Mouse (Mus musculus) G1E (cell line): ENCODE data around the gene Cdrt4. TPM values are rescaled to one million over a fixed set of nuclear protein-coding genes. Genes with fewer than 3 reads are reported as not detected.

Experiments
- ATAC-seq: 2 replicates; pipeline ENCODE4 v1.8.0; 2016; ENCODE audit warnings: mild to moderate bottlenecking; ENCODE audit not compliant: insufficient number of reproducible peaks, poor library complexity, low FRiP score, severe bottlenecking; ENCODE audit errors: extremely low read depth
- DNase-seq: peaks from one replicate; pipeline ENCODE4 v3.0.0; 2012; ENCODE audit warnings: low spot score
- H3K27me3 ChIP-seq: 2 replicates; pipeline ENCODE4 v1.6.1; 2012; ENCODE audit warnings: mild to moderate bottlenecking, low read length, inconsistent platforms; ENCODE audit not compliant: insufficient read depth
- H3K36me3 ChIP-seq: replicated peaks from 2 replicates; pipeline ENCODE3; 2012; ENCODE audit warnings: mild to moderate bottlenecking, inconsistent platforms
- H3K4me1 ChIP-seq: 2 replicates; pipeline ENCODE4 v1.6.1; 2012; ENCODE audit warnings: low read depth, low read length, inconsistent platforms, mixed read lengths; ENCODE audit not compliant: insufficient read depth
- H3K4me3 ChIP-seq: 2 replicates; pipeline ENCODE4 v1.5.1; 2012; ENCODE audit warnings: low read depth, mild to moderate bottlenecking, inconsistent platforms, low read length, moderate library complexity, mixed read lengths
- H3K9me3 ChIP-seq: replicated peaks from 2 replicates; pipeline ENCODE4 v1.6.1; 2012; ENCODE audit warnings: inconsistent platforms
- CTCF ChIP-seq: IDR thresholded peaks from 2 replicates; pipeline ENCODE4 v1.5.1; 2012; ENCODE audit warnings: low read depth, low read length, inconsistent platforms, mixed read lengths
- GATA1 ChIP-seq: IDR thresholded peaks from 2 replicates; pipeline ENCODE4 v1.6.1; 2012; ENCODE audit warnings: borderline replicate concordance, low read length, inconsistent platforms, mixed read lengths
- GATA2 ChIP-seq: IDR thresholded peaks from 2 replicates; pipeline ENCODE4 v1.6.1; 2012; ENCODE audit warnings: low read depth, low read length, inconsistent platforms, borderline replicate concordance
- POLR2AphosphoS5 ChIP-seq: IDR thresholded peaks from 2 replicates; pipeline ENCODE4 v1.6.1; 2012; ENCODE audit warnings: low read depth, low read length, inconsistent platforms; ENCODE audit not compliant: insufficient replicate concordance
- TAL1 ChIP-seq: conservative IDR thresholded peaks from 2 replicates; pipeline ENCODE4 v1.6.1; 2012; ENCODE audit warnings: low read depth, low read length, inconsistent platforms, mixed read lengths
- polyA plus RNA-seq: library from polyadenylated mRNA; stranded (reverse); fragments of >175 nt; gene quantifications from 2 replicates; pipeline ENCODE4 v1.2.3, GENCODE M21; 2012
- total RNA-seq, 2 experiments: library from RNA; stranded (forward) in 1 of 2; stranded (reverse) in 1 of 2; fragments of 200-1000 nt in 1 of 2; fragments of >200 nt in 1 of 2; fragmentation: Nextera tagmentation in 1 of 2; gene quantifications; 2 replicates each; pipeline ENCODE4 v1.2.3; 2014 to 2017

Gene Cdrt4
- total and polyA plus RNA-seq, 3 experiments = 0.27 TPM; not detected in 2

- no peaks in the 10 kb centered on the region for H3K4me1 ChIP-seq
- DNase-seq = no peak
These were observed 72.5 kb downstream of the Cdrt4 start for GRCm38 (mm10) chr11:63023461-63023860.

GRCm38 (mm10) chr11:63024136-63024535 is 73.1 kb downstream of the Cdrt4 start:
- H3K36me3 ChIP-seq = no peaks in the 10 kb centered on the region
- H3K9me3 ChIP-seq = 0 out of 2 replicates have a peak, but pooled peaks cover 2% of the 10 kb centered on the region
- no peaks in the 10 kb centered on the region for H3K27me3 ChIP-seq
- no peaks in the 10 kb centered on the region for H3K4me1 ChIP-seq
- no peak for ATAC-seq
- DNase-seq = no peak
- TF ChIP-seq CTCF (no peak), TAL1 (no peak), GATA2 (no peak), POLR2AphosphoS5 (no peak), GATA1 (no peak)
- H3K4me3 ChIP-seq = no peak overlapping the region

More at GRCm38 (mm10) chr11:63023461-63023860, 72.5 kb downstream of the Cdrt4 start:
- TF ChIP-seq CTCF (no peak), GATA2 (no peak), POLR2AphosphoS5 (no peak)
- no peak overlapping the region for H3K4me3 ChIP-seq
- H3K36me3 ChIP-seq = no peaks in the 10 kb centered on the region
- ATAC-seq = no peak
- H3K27me3 ChIP-seq = no peaks in the 10 kb centered on the region
- 0 out of 2 replicates have a peak, but pooled peaks cover 2% of the 10 kb centered on the region for H3K9me3 ChIP-seq

- no peak for DNase-seq
- no peak for ATAC-seq
- no peak overlapping the region for H3K4me3 ChIP-seq
- H3K4me1 ChIP-seq = no peaks in the 10 kb centered on the region
- no peaks in the 10 kb centered on the region for H3K36me3 ChIP-seq
- TF ChIP-seq TAL1 = no peak
- no peak for TF ChIP-seq POLR2AphosphoS5
- TF ChIP-seq GATA1 = no peak
- no peak for TF ChIP-seq GATA2
- no peak for TF ChIP-seq CTCF
- 0 out of 2 replicates have a peak, but pooled peaks cover 2% of the 10 kb centered on the region for H3K9me3 ChIP-seq
- no peaks in the 10 kb centered on the region for H3K27me3 ChIP-seq
These were observed 74.5 kb downstream of the Cdrt4 start for GRCm38 (mm10) chr11:63025476-63025875.

- no peak for DNase-seq
- Histone ChIP-seq H3K36me3 (no peaks in the 10 kb centered on the region), H3K27me3 (no peaks in the 10 kb centered on the region), H3K4me1 (no peaks in the 10 kb centered on the region), H3K9me3 (0 out of 2 replicates have a peak, but pooled peaks cover 2% of the 10 kb centered on the region), H3K4me3 (no peak overlapping the region)
- TF ChIP-seq CTCF (no peak), GATA2 (no peak), POLR2AphosphoS5 (no peak), GATA1 (no peak), TAL1 (no peak)
- no peak for ATAC-seq
These were observed 75.7 kb downstream of the Cdrt4 start for GRCm38 (mm10) chr11:63026651-63027141.

- no peaks in the 10 kb centered on the region for H3K4me1 ChIP-seq
- H3K36me3 ChIP-seq = no peaks in the 10 kb centered on the region
- no peaks in the 10 kb centered on the region for H3K27me3 ChIP-seq
- no peak for ATAC-seq
- DNase-seq = no peak
- H3K9me3 ChIP-seq = 0 out of 2 replicates have a peak, but pooled peaks cover 2% of the 10 kb centered on the region
- no peak overlapping the region for H3K4me3 ChIP-seq
- TF ChIP-seq CTCF (no peak), GATA1 (no peak), POLR2AphosphoS5 (no peak), TAL1 (no peak), GATA2 (no peak)
These were observed 77.1 kb downstream of the Cdrt4 start for GRCm38 (mm10) chr11:63028131-63028530.

- no peak for ATAC-seq
- no peak for DNase-seq
- no peak overlapping the region for H3K4me3 ChIP-seq
These were observed 78.2 kb downstream of the Cdrt4 start for GRCm38 (mm10) chr11:63029148-63029714.

More at GRCm38 (mm10) chr11:63029148-63029714, 78.2 kb downstream of the Cdrt4 start:
- Histone ChIP-seq H3K9me3 (0 out of 2 replicates have a peak, but pooled peaks cover 2% of the 10 kb centered on the region), H3K4me1 (no peaks in the 10 kb centered on the region), H3K27me3 (no peaks in the 10 kb centered on the region), H3K36me3 (no peaks in the 10 kb centered on the region)
- no peak for TF ChIP-seq TAL1
- no peak for TF ChIP-seq GATA2
- no peak for TF ChIP-seq GATA1
- TF ChIP-seq CTCF = no peak
- no peak for TF ChIP-seq POLR2AphosphoS5
